Mouse (Mus musculus) embryo, embryonic 11.5 days (tissue): Measurements from ENCODE around the gene BC016579.

Experiments
- DNase-seq: peaks from one replicate; pipeline ENCODE4 v3.0.0-alpha.2; 2012; ENCODE audit warnings: low read depth, low spot score

BC016579 gene

GRCm38 (mm10) chr16:45653934-45654332 is at the start of gene BC016579:
BC016579 (minus strand) TSS chr16:45654068.
- no peak for DNase-seq

GRCm38 (mm10) chr16:45699301-45699700 is 45.4 kb upstream of the BC016579 start:
- no peak for DNase-seq

GRCm38 (mm10) chr16:45697996-45698395 is 44.1 kb upstream of the BC016579 start:
- DNase-seq: no peak

GRCm38 (mm10) chr16:45695445-45696160 is 41.7 kb upstream of the BC016579 start:
- DNase-seq: no peak

GRCm38 (mm10) chr16:45693558-45693957 is 39.7 kb upstream of the BC016579 start, which contains the start of gene Tmprss7:
Tmprss7 (minus strand) TSS chr16:45693658.
- DNase-seq: no peak

- DNase-seq: no peak
Observed at GRCm38 (mm10) chr16:45692851-45693250, 39.0 kb upstream of the BC016579 start.

- no peak for DNase-seq
Observed at GRCm38 (mm10) chr16:45690178-45690577, 36.3 kb upstream of the BC016579 start.

- no peak for DNase-seq
Observed at GRCm38 (mm10) chr16:45686833-45687232, 33.0 kb upstream of the BC016579 start.

- DNase-seq: no peak
Observed at GRCm38 (mm10) chr16:45685295-45685694, 31.4 kb upstream of the BC016579 start.

GRCm38 (mm10) chr16:45684815-45685214 is 30.9 kb upstream of the BC016579 start:
- peak; percentile 46 for DNase-seq

- DNase-seq: no peak
Observed at GRCm38 (mm10) chr16:45676462-45676861, 22.6 kb upstream of the BC016579 start.

GRCm38 (mm10) chr16:45670005-45670404 is 16.1 kb upstream of the BC016579 start:
- DNase-seq: no peak

- no peak for DNase-seq
Observed at GRCm38 (mm10) chr16:45668178-45668577, 14.3 kb upstream of the BC016579 start.

GRCm38 (mm10) chr16:45666136-45666535 is 12.3 kb upstream of the BC016579 start:
- DNase-seq: no peak

GRCm38 (mm10) chr16:45662381-45662780 is 8.5 kb upstream of the BC016579 start:
- DNase-seq: no peak

GRCm38 (mm10) chr16:45659596-45659995 is 5.7 kb upstream of the BC016579 start:
- DNase-seq: no peak

- DNase-seq: no peak
Observed at GRCm38 (mm10) chr16:45658248-45658647, 4.4 kb upstream of the BC016579 start.

- DNase-seq: no peak
Observed at GRCm38 (mm10) chr16:45657574-45658159, 3.8 kb upstream of the BC016579 start.

- DNase-seq: no peak
Observed at GRCm38 (mm10) chr16:45654465-45654864, 597 bp upstream of the BC016579 start.

GRCm38 (mm10) chr16:45653009-45653933 is 597 bp downstream of the BC016579 start:
- DNase-seq: no peak

- DNase-seq: no peak
Observed at GRCm38 (mm10) chr16:45651497-45651896, 2.4 kb downstream of the BC016579 start.

GRCm38 (mm10) chr16:45644380-45644779 is 9.5 kb downstream of the BC016579 start:
- no peak for DNase-seq
